In the genomic region with DNA sequence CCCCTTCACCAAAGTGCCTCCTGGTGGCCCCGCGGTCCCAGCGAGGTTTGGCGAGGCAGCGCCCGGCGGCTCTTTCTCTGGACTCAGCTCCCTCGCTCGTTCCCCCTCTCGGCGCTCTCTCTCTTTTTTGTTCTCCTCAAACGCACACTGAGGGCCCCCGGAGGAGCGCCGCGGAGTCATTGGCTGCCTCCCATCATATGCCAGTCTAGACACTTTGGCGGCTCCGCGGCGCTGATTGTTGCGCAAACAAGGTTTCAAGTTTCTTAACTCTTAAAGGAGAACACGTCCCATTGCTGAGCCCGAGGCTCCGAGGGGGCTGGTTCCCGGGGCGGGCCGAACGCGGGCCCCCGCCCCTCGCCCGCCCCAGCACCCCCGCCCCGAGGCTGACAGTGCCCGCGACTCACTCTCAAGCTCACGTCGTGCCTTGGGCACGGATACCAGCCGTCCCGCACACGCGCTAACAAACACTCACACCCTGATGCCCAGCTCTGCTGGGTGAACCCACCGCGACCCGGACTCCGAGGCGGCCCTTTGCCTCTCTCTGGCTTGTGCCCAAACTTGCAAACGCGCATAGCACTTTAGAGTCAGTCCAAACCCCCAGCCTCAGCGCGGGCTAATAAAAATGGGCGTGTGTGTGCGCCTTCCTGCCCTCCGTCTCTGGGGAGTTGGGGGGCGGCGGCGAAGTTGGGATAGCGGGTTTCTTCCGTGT, we compare ENCODE assay signal across 8 mouse cellular contexts. TPM values are rescaled to one million over a fixed set of nuclear protein-coding genes. Genes with fewer than 3 reads are reported as not detected.
DNase-seq lines count a peak whose midpoint lies in the region; ATAC-seq and TF ChIP-seq lines count a peak whose summit lies in the region.

A gene (minus strand): TSS at position 207 of the 709 bp plus-strand sequence.

- H3K4me3 ChIP-seq in embryonic facial prominence, embryonic 14.5 days (ENCODE audit: low read depth, low read length): peak within 1 kb of the TSS; percentile 95
- H3K4me3 ChIP-seq in kidney, embryonic 14.5 days (ENCODE audit: low read length): peak within 1 kb of the TSS; percentile 97
- H3K4me3 ChIP-seq in limb, embryonic 15.5 days: peak within 1 kb of the TSS; percentile 62
- peak within 1 kb of the TSS; percentile 48 for H3K4me3 ChIP-seq in midbrain, postnatal 0 days (ENCODE audit: low read depth, low read length)
- H3K4me3 ChIP-seq in stomach, embryonic 14.5 days (ENCODE audit: low read depth, low read length): peak within 1 kb of the TSS; percentile 93

- no peaks in the 10 kb centered on the region for H3K27me3 ChIP-seq in embryonic facial prominence, embryonic 14.5 days (replicated peaks; ENCODE audit: control insufficient read depth, insufficient read depth, low read length)
- no peaks in the 10 kb centered on the region for H3K27me3 ChIP-seq in kidney, embryonic 14.5 days (ENCODE audit: control insufficient read depth, insufficient read depth, low read length)
- no peaks in the 10 kb centered on the region for H3K27me3 ChIP-seq in limb, embryonic 15.5 days
- H3K27me3 ChIP-seq in midbrain, postnatal 0 days (ENCODE audit: insufficient read depth, low read length): peaks cover 43% of the 10 kb centered on the region
- H3K27me3 ChIP-seq in stomach, embryonic 14.5 days (ENCODE audit: control insufficient read depth, insufficient read depth, low read length): no peaks in the 10 kb centered on the region

- H3K9ac ChIP-seq in embryonic facial prominence, embryonic 14.5 days (ENCODE audit: low read depth, low read length): peak within 1 kb of the TSS; percentile 98
- H3K9ac ChIP-seq in kidney, embryonic 14.5 days (ENCODE audit: low read depth, low read length): peak within 1 kb of the TSS; percentile 99
- H3K9ac ChIP-seq in limb, embryonic 15.5 days: peak within 1 kb of the TSS; percentile 95
- peak within 1 kb of the TSS; percentile 60 for H3K9ac ChIP-seq in midbrain, postnatal 0 days (replicated peaks; ENCODE audit: low read length, poor library complexity, severe bottlenecking)
- peak within 1 kb of the TSS; percentile 98 for H3K9ac ChIP-seq in stomach, embryonic 14.5 days (replicated peaks; ENCODE audit: low read depth, low read length)

- TF ChIP-seq CTCF in midbrain, postnatal 0 days (IDR thresholded peaks at IDR 0.05): 0 out of 2 replicates have a peak, but pooled peaks have one; percentile 7

- no peaks in the 10 kb centered on the region for H3K36me3 ChIP-seq in embryonic facial prominence, embryonic 14.5 days (ENCODE audit: control insufficient read depth, insufficient read depth, low read length)
- H3K36me3 ChIP-seq in kidney, embryonic 14.5 days (ENCODE audit: control insufficient read depth, insufficient read depth, low read length): no peaks in the 10 kb centered on the region
- H3K36me3 ChIP-seq in limb, embryonic 15.5 days: no peaks in the 10 kb centered on the region
- H3K36me3 ChIP-seq in midbrain, postnatal 0 days (ENCODE audit: insufficient read depth, low read length): no peaks in the 10 kb centered on the region
- no peaks in the 10 kb centered on the region for H3K36me3 ChIP-seq in stomach, embryonic 14.5 days (ENCODE audit: control insufficient read depth, insufficient read depth, low read length)

- H3K27ac ChIP-seq in embryonic facial prominence, embryonic 14.5 days (replicated peaks; ENCODE audit: low read depth, low read length): peak within 1 kb of the TSS; percentile 95
- peak within 1 kb of the TSS; percentile 98 for H3K27ac ChIP-seq in kidney, embryonic 14.5 days (ENCODE audit: low read depth, low read length)
- H3K27ac ChIP-seq in limb, embryonic 15.5 days: peak within 1 kb of the TSS; percentile 96
- H3K27ac ChIP-seq in midbrain, postnatal 0 days (ENCODE audit: low read depth, low read length): no peak within 1 kb of the TSS
- peak within 1 kb of the TSS; percentile 99 for H3K27ac ChIP-seq in stomach, embryonic 14.5 days (ENCODE audit: low read length)

- peak; percentile 98 for DNase-seq in 3134 (ENCODE audit: extremely low read depth, insufficient read length, low spot score)
- DNase-seq in adrenal gland, adult 2 months: peak; percentile 94
- peak; percentile 99 for DNase-seq in embryonic facial prominence, embryonic 14.5 days (ENCODE audit: low spot score)
- DNase-seq in heart, adult 9 months (ENCODE audit: low spot score in 2 of 2): peak; percentile 92 to 93
- peak; percentile 88 for DNase-seq in midbrain, postnatal 0 days (ENCODE audit: low spot score)

- no peaks in the 10 kb centered on the region for H3K9me3 ChIP-seq in embryonic facial prominence, embryonic 14.5 days (ENCODE audit: control insufficient read depth, low read length)
- no peaks in the 10 kb centered on the region for H3K9me3 ChIP-seq in kidney, embryonic 14.5 days (ENCODE audit: control insufficient read depth, low read length)
- no peaks in the 10 kb centered on the region for H3K9me3 ChIP-seq in limb, embryonic 15.5 days
- no peaks in the 10 kb centered on the region for H3K9me3 ChIP-seq in midbrain, postnatal 0 days (ENCODE audit: low read length)
- no peaks in the 10 kb centered on the region for H3K9me3 ChIP-seq in stomach, embryonic 14.5 days (ENCODE audit: control insufficient read depth, low read depth, low read length)

- WGBS in embryonic facial prominence, embryonic 14.5 days: under 1% methylated on average over 44 of the region's 60 CpGs
- under 1% methylated on average over 55 of the region's 60 CpGs for WGBS in kidney, embryonic 14.5 days
- WGBS in limb, embryonic 15.5 days: under 1% methylated on average over 60 of the region's 60 CpGs
- WGBS in midbrain, postnatal 0 days: 0% methylated on average over 54 of the region's 60 CpGs
- WGBS in stomach, embryonic 14.5 days: under 1% methylated on average over 60 of the region's 60 CpGs

- H3K4me2 ChIP-seq in embryonic facial prominence, embryonic 14.5 days (ENCODE audit: low read depth, low read length): peak within 1 kb of the TSS; percentile 95
- H3K4me2 ChIP-seq in kidney, embryonic 14.5 days (replicated peaks; ENCODE audit: low read depth, low read length): peak within 1 kb of the TSS; percentile 71
- peak within 1 kb of the TSS; percentile 95 for H3K4me2 ChIP-seq in limb, embryonic 15.5 days
- peak within 1 kb of the TSS; percentile 83 for H3K4me2 ChIP-seq in midbrain, postnatal 0 days (ENCODE audit: low read depth, low read length, poor library complexity, severe bottlenecking)
- peak within 1 kb of the TSS; percentile 95 for H3K4me2 ChIP-seq in stomach, embryonic 14.5 days (replicated peaks; ENCODE audit: low read depth, low read length)

- peaks cover 16% of the 10 kb centered on the region for H3K4me1 ChIP-seq in embryonic facial prominence, embryonic 14.5 days (ENCODE audit: control insufficient read depth, insufficient read depth, low read length)
- H3K4me1 ChIP-seq in kidney, embryonic 14.5 days (ENCODE audit: control insufficient read depth, insufficient read depth, low read length): peaks cover 27% of the 10 kb centered on the region
- H3K4me1 ChIP-seq in limb, embryonic 15.5 days: peaks cover 41% of the 10 kb centered on the region
- peaks cover 8% of the 10 kb centered on the region; the same call in 1 of the 2 replicates for H3K4me1 ChIP-seq in midbrain, postnatal 0 days (ENCODE audit: insufficient read depth, low read length)
- H3K4me1 ChIP-seq in stomach, embryonic 14.5 days (ENCODE audit: control insufficient read depth, insufficient read depth, low read length): peaks cover 30% of the 10 kb centered on the region

- ATAC-seq in embryonic facial prominence, embryonic 14.5 days (ENCODE audit: low read depth): peak; percentile 81
- peak; percentile 67 for ATAC-seq in kidney, embryonic 14.5 days (ENCODE audit: low FRiP score, low TSS enrichment)
- ATAC-seq in limb, embryonic 15.5 days (ENCODE audit: insufficient number of reproducible peaks, low FRiP score, low TSS enrichment, low read depth): peak; percentile 78
- peak; percentile 52; the same call in 1 of the 2 replicates for ATAC-seq in midbrain, postnatal 0 days (ENCODE audit: low FRiP score)
- ATAC-seq in stomach, embryonic 14.5 days (ENCODE audit: insufficient number of reproducible peaks, insufficient read depth, low FRiP score, low read depth): peak; percentile 74

RNA-seq across cellular contexts. Expression of the gene that starts here (rescaled TPM):
- 10 to 100 TPM in 1 of 2 experiments, 1 to 10 TPM in 1; 6.0 to 12.9 TPM for total RNA-seq in adrenal gland, adult 2 months (2021)
- polyA plus RNA-seq in adrenal gland, adult 2 months (2012; rRNA removed): 43.4 and 52.4 TPM in 2 replicates
- polyA plus RNA-seq in embryonic facial prominence, embryonic 14.5 days (2014; fragmentation: Nextera tagmentation; extraction: Ambion mirVana): 7.9 and 8.8 TPM in 2 replicates
- 12.2 and 14.3 TPM in 2 replicates for polyA plus RNA-seq in kidney, embryonic 14.5 days (2014; fragmentation: Nextera tagmentation; extraction: Ambion mirVana)
- polyA plus RNA-seq in limb, embryonic 15.5 days (2015; fragmentation: Nextera tagmentation; extraction: Ambion mirVana): 7.1 and 9.4 TPM in 2 replicates
- 10.4 and 12.7 TPM in 2 replicates for total RNA-seq in midbrain, postnatal 0 days (2014; rRNA removed)
- 0.97 and 1.2 TPM in 2 replicates for polyA plus RNA-seq in midbrain, postnatal 0 days (2015; fragmentation: Nextera tagmentation; extraction: Ambion mirVana)
- 7.5 and 9.7 TPM in 2 replicates for polyA plus RNA-seq in stomach, embryonic 14.5 days (2014; fragmentation: Nextera tagmentation; extraction: Ambion mirVana)
